Mouse (Mus musculus): ENCODE data around the gene Gpr63. TPM values are rescaled to one million over a fixed set of nuclear protein-coding genes. Genes with fewer than 3 reads are reported as not detected.

Gene Gpr63
- total and polyA plus RNA-seq, 3 experiments = not detected

DNA sequence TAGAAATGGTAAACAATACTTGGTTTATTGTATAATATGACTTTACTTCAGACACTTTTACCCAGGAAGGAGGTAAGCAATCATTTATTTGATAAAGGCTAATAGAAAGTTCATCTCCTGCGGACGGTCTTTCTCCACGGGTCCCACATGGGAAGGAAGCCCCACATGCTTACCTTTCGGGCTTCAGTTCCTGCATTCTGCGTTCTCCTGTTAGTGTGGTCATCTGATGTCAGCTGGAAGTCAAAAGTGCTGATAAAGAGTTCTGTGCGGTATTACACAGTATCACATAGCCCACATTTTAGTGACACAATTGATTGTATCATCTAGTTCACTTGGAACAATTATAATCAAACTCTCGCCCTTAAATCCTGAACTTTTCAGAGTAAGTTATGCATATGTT is 1.0 kb downstream of the Gpr63 start:
- H3K4me1 ChIP-seq (ENCODE audit: control insufficient read depth in 1 of 2, insufficient read depth in 2 of 2) = no peaks in the 10 kb centered on the region
- dilution Hi-C loops (cut with MboI; ENCODE audit: extremely low pct_ligation_motif_present, extremely low pct_unique_long_range_greater_than_20kb, low sequenced_read_pairs) = no loop called here
- no peak overlapping the region for H3K27ac ChIP-seq (ENCODE audit: insufficient read depth, low read depth)
- DNase-seq (ENCODE audit: extremely low read depth) = no peak
- no peak for TF ChIP-seq CTCF (conservative IDR thresholded peaks at IDR 0.05 in 1 of 2, IDR thresholded peaks at IDR 0.05 in 1 of 2; ENCODE audit: low read depth in 2 of 2, low read length in 2 of 2)
- TF ChIP-seq UBTF (IDR thresholded peaks at IDR 0.05; ENCODE audit: low read depth, low read length) = no peak
- TF ChIP-seq MAX (IDR thresholded peaks at IDR 0.05; ENCODE audit: low read length) = no peak
- TF ChIP-seq MEF2A (IDR thresholded peaks at IDR 0.05; ENCODE audit: borderline replicate concordance, low read depth, low read length) = no peak
- no peak for TF ChIP-seq BHLHE40 (IDR thresholded peaks at IDR 0.05; ENCODE audit: low read depth, low read length)
- no peak for TF ChIP-seq HCFC1 (IDR thresholded peaks at IDR 0.05; ENCODE audit: low read depth, low read length)
- no peak for TF ChIP-seq MYC (IDR thresholded peaks at IDR 0.05; ENCODE audit: low read depth, low read length)
- TF ChIP-seq CHD2 (IDR thresholded peaks at IDR 0.05; ENCODE audit: low read length) = no peak
- no peak for TF ChIP-seq ZNF384 (IDR thresholded peaks at IDR 0.05; ENCODE audit: low read depth, low read length)
- TF ChIP-seq TCF12 (IDR thresholded peaks at IDR 0.05; ENCODE audit: low read depth, low read length) = no peak
- TF ChIP-seq KAT2A (IDR thresholded peaks at IDR 0.05; ENCODE audit: insufficient replicate concordance, low read length) = no peak
- no peak for TF ChIP-seq NRF1 (IDR thresholded peaks at IDR 0.05; ENCODE audit: low read depth, low read length)
- no peaks in the 10 kb centered on the region for H3K79me2 ChIP-seq (replicated peaks; ENCODE audit: control insufficient read depth, extremely low read depth, insufficient read depth, poor library complexity, severe bottlenecking)
- in situ Hi-C loops (cut with MboI; ENCODE audit: low pct_ligation_motif_present, low pct_unique_long_range_greater_than_20kb, low sequenced_read_pairs) = no loop called here
- peaks cover 4% of the 10 kb centered on the region for H3K9me3 ChIP-seq (replicated peaks; ENCODE audit: low read length)
- H3K4me3 ChIP-seq (replicated peaks in 1 of 3; ENCODE audit: low read depth in 2 of 3, low read length in 2 of 3, poor library complexity in 1 of 3) = no peak overlapping the region
- H3K4me2 ChIP-seq (ENCODE audit: insufficient read depth, low read depth, poor library complexity, severe bottlenecking) = no peak overlapping the region
- H3K27me3 ChIP-seq (replicated peaks) = no peaks in the 10 kb centered on the region
- no peak overlapping the region for H3K9ac ChIP-seq (ENCODE audit: insufficient read depth, low read depth)
- H3K36me3 ChIP-seq (replicated peaks in 1 of 2; ENCODE audit: control insufficient read depth in 1 of 2, insufficient read depth in 1 of 2, low read length in 1 of 2) = no peaks in the 10 kb centered on the region

DNA sequence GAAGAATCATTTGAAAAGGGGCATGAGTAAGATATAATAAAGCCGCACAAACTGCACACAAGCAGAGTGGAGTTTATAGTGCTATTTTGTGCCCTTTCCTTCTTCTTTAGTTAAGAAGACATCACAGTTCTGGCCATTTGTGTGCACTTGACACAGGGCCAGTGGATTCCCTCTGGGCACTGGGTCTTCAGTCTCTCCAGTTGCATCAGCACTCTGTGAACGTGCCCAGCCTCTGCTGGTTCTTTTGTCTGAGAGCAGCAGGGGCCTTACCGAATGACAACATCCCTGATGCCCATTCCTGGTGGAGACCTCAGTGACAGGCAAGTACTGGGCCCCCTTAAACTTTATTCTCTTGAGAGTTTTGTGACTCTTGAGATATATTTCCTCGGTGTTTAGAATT is 12.4 kb downstream of the Gpr63 start:
- Histone ChIP-seq H3K9me3 (replicated peaks; ENCODE audit: low read length) (no peaks in the 10 kb centered on the region), H3K36me3 (replicated peaks in 1 of 2; ENCODE audit: control insufficient read depth in 1 of 2, insufficient read depth in 1 of 2, low read length in 1 of 2) (no peaks in the 10 kb centered on the region), H3K4me2 (ENCODE audit: insufficient read depth, low read depth, poor library complexity, severe bottlenecking) (no peak overlapping the region), H3K4me1 (ENCODE audit: control insufficient read depth in 1 of 2, insufficient read depth in 2 of 2) (no peaks in the 10 kb centered on the region), H3K79me2 (replicated peaks; ENCODE audit: control insufficient read depth, extremely low read depth, insufficient read depth, poor library complexity, severe bottlenecking) (no peaks in the 10 kb centered on the region), H3K9ac (ENCODE audit: insufficient read depth, low read depth) (no peak overlapping the region), H3K27ac (ENCODE audit: insufficient read depth, low read depth) (no peak overlapping the region), H3K27me3 (replicated peaks) (no peaks in the 10 kb centered on the region), H3K4me3 (replicated peaks in 1 of 3; ENCODE audit: low read depth in 2 of 3, low read length in 2 of 3, poor library complexity in 1 of 3) (no peak overlapping the region)
- dilution Hi-C loops (cut with MboI; ENCODE audit: extremely low pct_ligation_motif_present, extremely low pct_unique_long_range_greater_than_20kb, low sequenced_read_pairs) = no loop called here
- in situ Hi-C loops (cut with MboI; ENCODE audit: low pct_ligation_motif_present, low pct_unique_long_range_greater_than_20kb, low sequenced_read_pairs) = no loop called here
- no peak for DNase-seq (ENCODE audit: extremely low read depth)
- TF ChIP-seq POLR2A (IDR thresholded peaks at IDR 0.05; ENCODE audit: low read depth, low read length) (no peak), EP300 (IDR thresholded peaks at IDR 0.05; ENCODE audit: low read length) (no peak), KAT2A (IDR thresholded peaks at IDR 0.05; ENCODE audit: insufficient replicate concordance, low read length) (no peak), ZNF384 (IDR thresholded peaks at IDR 0.05; ENCODE audit: low read depth, low read length) (no peak), MYC (IDR thresholded peaks at IDR 0.05; ENCODE audit: low read depth, low read length) (no peak), ZMIZ1 (IDR thresholded peaks at IDR 0.05; ENCODE audit: low read depth, low read length) (no peak), PAX5 (IDR thresholded peaks at IDR 0.05; ENCODE audit: low read length) (no peak), NELFE (IDR thresholded peaks at IDR 0.05; ENCODE audit: low read depth, low read length) (no peak), ELF1 (IDR thresholded peaks at IDR 0.05; ENCODE audit: low read depth, low read length) (no peak)

Data from CH12.LX (cell line).